Mouse (Mus musculus): ENCODE data around the gene Mef2d.

- TF ChIP-seq CTCF (IDR thresholded peaks at IDR 0.05; ENCODE audit: low read depth) (no peak), EP300 (IDR thresholded peaks at IDR 0.05; ENCODE audit: low read depth) (no peak)
Observed at GRCm38 (mm10) chr3:88145411-88145782, 3.2 kb downstream of the Mef2d start.

Data from liver, embryonic 14.5 days (tissue).